ENCODE assay signal across 10 mouse cellular contexts in the genomic region with DNA sequence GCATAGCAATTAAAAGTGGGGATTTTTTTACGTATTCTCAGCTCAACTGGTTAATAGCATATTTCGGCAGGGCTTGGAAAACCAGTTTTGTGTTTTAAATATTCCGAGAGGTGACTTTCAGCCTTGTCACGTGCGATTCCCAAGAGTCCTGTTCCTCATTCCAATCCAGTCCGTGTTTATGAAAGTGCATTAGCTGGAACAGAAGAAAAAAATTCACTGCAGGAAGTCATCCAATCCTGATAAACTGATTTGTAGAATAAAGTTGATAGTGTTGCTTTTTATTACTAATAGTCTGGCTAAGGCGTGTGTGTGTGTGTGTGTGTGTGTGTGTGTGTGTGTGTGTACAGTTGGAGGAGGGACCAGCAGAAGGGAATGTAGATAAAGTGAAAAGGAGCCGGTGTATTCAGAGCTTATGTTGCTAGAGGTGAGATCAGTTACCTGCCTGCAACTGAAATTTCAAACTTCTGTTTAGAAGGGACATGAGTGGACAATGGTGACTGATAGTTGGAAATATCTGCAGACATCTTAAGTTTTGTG. TPM values are rescaled to one million over a fixed set of nuclear protein-coding genes. Genes with fewer than 3 reads are reported as not detected.
DNase-seq lines count a peak whose midpoint lies in the region; ATAC-seq and TF ChIP-seq lines count a peak whose summit lies in the region.
"Had no signal": no experiment of that assay in that cellular context is flagged by ENCODE, and none has a peak within 500 bp of the region (broad histone marks: within the 10 kb centered on the region; RNA-seq: fewer than 3 reads in every experiment).

A gene (plus strand): TSS at position 392 of the 537 bp plus-strand sequence.

- 0 out of 2 replicates have a peak, but pooled peaks have one; percentile 22 for TF ChIP-seq EP300 in liver, embryonic 14.5 days (IDR thresholded peaks at IDR 0.05; ENCODE audit: low read depth)

- no peak for DNase-seq in left cerebral cortex, adult 18-20 months (ENCODE audit: low spot score in 2 of 2)
- no peak for DNase-seq in left cerebral cortex, adult 9 months (ENCODE audit: low spot score in 2 of 2)
- no peak for DNase-seq in gastrocnemius, adult 18-20 months (ENCODE audit: low spot score)
- no peak for DNase-seq in liver, embryonic 14.5 days (ENCODE audit: low read depth in 3 of 3, low spot score in 3 of 3)
- DNase-seq in hindbrain, postnatal 0 days (ENCODE audit: low spot score) = no peak
- DNase-seq in cerebellum, adult 11 months = no peak

- peak within 1 kb of the TSS; percentile 41 for H3K4me3 ChIP-seq in intestine, postnatal 0 days (ENCODE audit: low read depth, low read length)
- H3K4me3 ChIP-seq in liver, embryonic 14.5 days (ENCODE audit: insufficient read depth in 1 of 2, low read depth in 2 of 2, low read length in 2 of 2) = no peak within 1 kb of the TSS
- no peak within 1 kb of the TSS for H3K4me3 ChIP-seq in hindbrain, postnatal 0 days (ENCODE audit: low read length)
- H3K4me3 ChIP-seq: embryonic facial prominence, embryonic 13.5 days; neural tube, embryonic 12.5 days had no signal

- TF ChIP-seq CTCF in intestine, postnatal 0 days (IDR thresholded peaks at IDR 0.05; ENCODE audit: low read depth) = no peak
- no peak for TF ChIP-seq CTCF in liver, embryonic 14.5 days (IDR thresholded peaks at IDR 0.05; ENCODE audit: low read depth)
- TF ChIP-seq CTCF in hindbrain, postnatal 0 days (IDR thresholded peaks at IDR 0.05; ENCODE audit: low read depth) = no peak

- no peaks in the 10 kb centered on the region for H3K36me3 ChIP-seq in intestine, postnatal 0 days (ENCODE audit: control insufficient read depth, insufficient read depth)
- no peaks in the 10 kb centered on the region for H3K36me3 ChIP-seq in liver, embryonic 14.5 days (replicated peaks; ENCODE audit: control insufficient read depth, insufficient read depth, low read depth)
- no peaks in the 10 kb centered on the region for H3K36me3 ChIP-seq in hindbrain, postnatal 0 days (ENCODE audit: insufficient read depth, low read length)
- H3K36me3 ChIP-seq: embryonic facial prominence, embryonic 13.5 days; neural tube, embryonic 12.5 days had no signal

- 44% methylated on average over 8 of the region's 8 CpGs for WGBS in intestine, postnatal 0 days
- 52% methylated on average over 8 of the region's 8 CpGs for WGBS in liver, embryonic 14.5 days (ENCODE audit: insufficient replicate concordance)
- WGBS in hindbrain, postnatal 0 days = 84% methylated on average over 8 of the region's 8 CpGs

- no peaks in the 10 kb centered on the region for H3K9me3 ChIP-seq in intestine, postnatal 0 days (ENCODE audit: control insufficient read depth)
- no peaks in the 10 kb centered on the region for H3K9me3 ChIP-seq in liver, embryonic 14.5 days (ENCODE audit: control insufficient read depth, low read length)
- H3K9me3 ChIP-seq in hindbrain, postnatal 0 days (ENCODE audit: low read length) = no peaks in the 10 kb centered on the region
- H3K9me3 ChIP-seq: embryonic facial prominence, embryonic 13.5 days; neural tube, embryonic 12.5 days had no signal

- H3K27ac ChIP-seq in intestine, postnatal 0 days (ENCODE audit: low read depth, low read length) = peak within 1 kb of the TSS; percentile 68
- H3K27ac ChIP-seq in liver, embryonic 14.5 days = no peak within 1 kb of the TSS
- H3K27ac ChIP-seq in hindbrain, postnatal 0 days = no peak within 1 kb of the TSS
- H3K27ac ChIP-seq: embryonic facial prominence, embryonic 13.5 days; neural tube, embryonic 12.5 days had no signal

- H3K27me3 ChIP-seq in intestine, postnatal 0 days (replicated peaks; ENCODE audit: control insufficient read depth, insufficient read depth, low read length) = no peaks in the 10 kb centered on the region
- no peaks in the 10 kb centered on the region for H3K27me3 ChIP-seq in liver, embryonic 14.5 days (ENCODE audit: control insufficient read depth, insufficient read depth, low read length)
- H3K27me3 ChIP-seq in hindbrain, postnatal 0 days (ENCODE audit: insufficient read depth, low read length) = no peaks in the 10 kb centered on the region
- H3K27me3 ChIP-seq: neural tube, embryonic 12.5 days had no signal

- H3K9ac ChIP-seq in intestine, postnatal 0 days (ENCODE audit: low read depth, low read length) = peak within 1 kb of the TSS; percentile 40
- H3K9ac ChIP-seq in liver, embryonic 14.5 days (replicated peaks) = no peak within 1 kb of the TSS
- H3K9ac ChIP-seq in hindbrain, postnatal 0 days (replicated peaks; ENCODE audit: low read length) = no peak within 1 kb of the TSS
- H3K9ac ChIP-seq: embryonic facial prominence, embryonic 13.5 days; neural tube, embryonic 12.5 days had no signal

- H3K4me1 ChIP-seq in intestine, postnatal 0 days (replicated peaks; ENCODE audit: control insufficient read depth, insufficient read depth, low read length) = no peaks in the 10 kb centered on the region
- peaks cover 0 to 6% of the 10 kb centered on the region in 2 experiments; a peak in 2 of 4 replicates for H3K4me1 ChIP-seq in liver, embryonic 14.5 days (replicated peaks; ENCODE audit: control insufficient read depth in 2 of 2, insufficient read depth in 2 of 2, low read length in 1 of 2)
- H3K4me1 ChIP-seq in hindbrain, postnatal 0 days (ENCODE audit: insufficient read depth, low read length) = no peaks in the 10 kb centered on the region
- H3K4me1 ChIP-seq: embryonic facial prominence, embryonic 13.5 days; neural tube, embryonic 12.5 days had no signal

- peak; percentile 87 for ATAC-seq in intestine, postnatal 0 days
- peak; percentile 53; the same call in 1 of the 2 replicates for ATAC-seq in liver, embryonic 14.5 days (ENCODE audit: insufficient read depth)
- ATAC-seq in hindbrain, postnatal 0 days = no peak
- ATAC-seq in megakaryocyte, adult 5-6 weeks (ENCODE audit: poor library complexity, severe bottlenecking) = no peak

- peak within 1 kb of the TSS; percentile 53 for H3K4me2 ChIP-seq in intestine, postnatal 0 days (replicated peaks; ENCODE audit: low read depth)
- peak within 1 kb of the TSS; percentile 36 for H3K4me2 ChIP-seq in liver, embryonic 14.5 days (ENCODE audit: low read depth)
- H3K4me2 ChIP-seq in hindbrain, postnatal 0 days (ENCODE audit: low read depth, low read length) = no peak within 1 kb of the TSS
- H3K4me2 ChIP-seq: embryonic facial prominence, embryonic 13.5 days; neural tube, embryonic 12.5 days had no signal

RNA-seq across cellular contexts. Expression of the gene that starts here (rescaled TPM):
- total RNA-seq in left cerebral cortex, adult 18-20 months (2021) = 10 to 100 TPM; 13.4 to 15.3 TPM
- 10 to 100 TPM; 19.0 to 23.2 TPM for total RNA-seq in gastrocnemius, adult 18-20 months (2021)
- polyA plus RNA-seq in intestine, postnatal 0 days (2015; fragmentation: Nextera tagmentation; extraction: Ambion mirVana) = 273 and 282 TPM in 2 replicates
- polyA plus RNA-seq in liver, embryonic 14.5 days (2012; rRNA removed) = 9.1 and 13.6 TPM in 2 replicates
- polyA plus RNA-seq in liver, embryonic 14.5 days (2014; fragmentation: Nextera tagmentation; extraction: Ambion mirVana) = 41.4 and 45.2 TPM in 2 replicates
- total RNA-seq in hindbrain, postnatal 0 days (2014; rRNA removed) = 7.4 and 9.7 TPM in 2 replicates
- 7.7 and 7.8 TPM in 2 replicates for polyA plus RNA-seq in hindbrain, postnatal 0 days (2015; fragmentation: Nextera tagmentation; extraction: Ambion mirVana)
- 0.54 and 0.64 TPM in 2 replicates for total RNA-seq in megakaryocyte, adult 5-6 weeks (2015)
- total RNA-seq in megakaryocyte, adult 5-6 weeks (2017) = 0.45 and 0.55 TPM in 2 replicates

Comparison
In these comparisons a context has a peak if more than half of its experiments do, and no peak if none do; other contexts are left out.
1. ATAC-seq: peak in intestine, postnatal 0 days (single experiment) and liver, embryonic 14.5 days (single experiment); none in hindbrain, postnatal 0 days (single experiment) and megakaryocyte, adult 5-6 weeks (single experiment).